Mouse (Mus musculus): ENCODE measurements around the gene Naaladl2. TPM values are rescaled to one million over a fixed set of nuclear protein-coding genes. Genes with fewer than 3 reads are reported as not detected.

Naaladl2 gene
- polyA plus RNA-seq, 1 experiment from 2014 or later, result 1.0 TPM

- 53% methylated on average over 2 of the region's 2 CpGs for WGBS
- no peak overlapping the region for H3K27ac ChIP-seq (replicated peaks)
- ATAC-seq (ENCODE audit: low FRiP score), result no peak
Measured at GRCm38 (mm10) chr3:24921811-24922210, 222.2 kb downstream of the Naaladl2 start.

GRCm38 (mm10) chr3:24921401-24921800 lies 222.7 kb downstream of the Naaladl2 start:
- no peak overlapping the region for H3K9ac ChIP-seq (replicated peaks)
- ATAC-seq (ENCODE audit: low FRiP score), result no peak
- WGBS, result 66% methylated on average over 6 of the region's 6 CpGs
- no peaks in the 10 kb centered on the region for H3K4me1 ChIP-seq
- H3K4me3 ChIP-seq (replicated peaks), result no peak overlapping the region
- H3K27ac ChIP-seq (replicated peaks), result no peak overlapping the region
- no peaks in the 10 kb centered on the region for H3K9me3 ChIP-seq (replicated peaks)
- no peaks in the 10 kb centered on the region for H3K27me3 ChIP-seq (replicated peaks)
- no peaks in the 10 kb centered on the region for H3K36me3 ChIP-seq
- H3K4me2 ChIP-seq, result no peak overlapping the region

More at GRCm38 (mm10) chr3:24921811-24922210, 222.2 kb downstream of the Naaladl2 start:
- Histone ChIP-seq H3K4me3 (replicated peaks) (no peak overlapping the region), H3K36me3 (no peaks in the 10 kb centered on the region), H3K4me2 (no peak overlapping the region), H3K9me3 (replicated peaks) (no peaks in the 10 kb centered on the region), H3K9ac (replicated peaks) (no peak overlapping the region), H3K27me3 (replicated peaks) (no peaks in the 10 kb centered on the region), H3K4me1 (no peaks in the 10 kb centered on the region)

- H3K9ac ChIP-seq (replicated peaks), result no peak overlapping the region
- H3K9me3 ChIP-seq (replicated peaks), result no peaks in the 10 kb centered on the region
- no peak overlapping the region for H3K4me3 ChIP-seq (replicated peaks)
- H3K27ac ChIP-seq (replicated peaks), result no peak overlapping the region
- H3K4me2 ChIP-seq, result no peak overlapping the region
- 66% methylated on average over 3 of the region's 3 CpGs for WGBS
- no peaks in the 10 kb centered on the region for H3K36me3 ChIP-seq
- no peak for ATAC-seq (ENCODE audit: low FRiP score)
- no peaks in the 10 kb centered on the region for H3K27me3 ChIP-seq (replicated peaks)
- H3K4me1 ChIP-seq, result no peaks in the 10 kb centered on the region
Measured at GRCm38 (mm10) chr3:24905425-24905960, 238.6 kb downstream of the Naaladl2 start.

GRCm38 (mm10) chr3:24888801-24889200 lies 255.3 kb downstream of the Naaladl2 start:
- Histone ChIP-seq H3K27me3 (replicated peaks) (no peaks in the 10 kb centered on the region), H3K36me3 (no peaks in the 10 kb centered on the region), H3K9ac (replicated peaks) (no peak overlapping the region), H3K4me2 (no peak overlapping the region), H3K4me3 (replicated peaks) (no peak overlapping the region), H3K27ac (replicated peaks) (no peak overlapping the region), H3K4me1 (no peaks in the 10 kb centered on the region), H3K9me3 (replicated peaks) (no peaks in the 10 kb centered on the region)
- WGBS, result 96% methylated on average over 3 of the region's 3 CpGs
- ATAC-seq (ENCODE audit: low FRiP score), result no peak

GRCm38 (mm10) chr3:24872254-24872653 lies 271.8 kb downstream of the Naaladl2 start:
- no peak overlapping the region for H3K4me2 ChIP-seq
- 92% methylated on average over 1 of the region's 1 CpGs for WGBS
- no peak for ATAC-seq (ENCODE audit: low FRiP score)
- no peak overlapping the region for H3K4me3 ChIP-seq (replicated peaks)
- H3K4me1 ChIP-seq, result no peaks in the 10 kb centered on the region
- H3K27me3 ChIP-seq (replicated peaks), result no peaks in the 10 kb centered on the region
- no peaks in the 10 kb centered on the region for H3K9me3 ChIP-seq (replicated peaks)
- no peaks in the 10 kb centered on the region for H3K36me3 ChIP-seq
- no peak overlapping the region for H3K9ac ChIP-seq (replicated peaks)
- H3K27ac ChIP-seq (replicated peaks), result no peak overlapping the region

- ATAC-seq (ENCODE audit: low FRiP score), result no peak
- Histone ChIP-seq H3K27ac (replicated peaks) (no peak overlapping the region), H3K9ac (replicated peaks) (no peak overlapping the region), H3K4me1 (no peaks in the 10 kb centered on the region), H3K27me3 (replicated peaks) (no peaks in the 10 kb centered on the region), H3K4me2 (no peak overlapping the region), H3K4me3 (replicated peaks) (no peak overlapping the region), H3K36me3 (no peaks in the 10 kb centered on the region), H3K9me3 (replicated peaks) (no peaks in the 10 kb centered on the region)
- WGBS, result 77% methylated on average over 2 of the region's 2 CpGs
Measured at GRCm38 (mm10) chr3:24852936-24853335, 291.1 kb downstream of the Naaladl2 start.

GRCm38 (mm10) chr3:24796739-24797138 lies 347.3 kb downstream of the Naaladl2 start:
- H3K9ac ChIP-seq (replicated peaks), result no peak overlapping the region
- H3K4me3 ChIP-seq (replicated peaks), result no peak overlapping the region
- H3K4me2 ChIP-seq, result no peak overlapping the region
- no peaks in the 10 kb centered on the region for H3K27me3 ChIP-seq (replicated peaks)
- no peak for ATAC-seq (ENCODE audit: low FRiP score)
- no peaks in the 10 kb centered on the region for H3K36me3 ChIP-seq
- no peak overlapping the region for H3K27ac ChIP-seq (replicated peaks)
- H3K4me1 ChIP-seq, result no peaks in the 10 kb centered on the region
- no peaks in the 10 kb centered on the region for H3K9me3 ChIP-seq (replicated peaks)
- WGBS, result 74% methylated on average over 2 of the region's 2 CpGs

GRCm38 (mm10) chr3:24787451-24788148 lies 356.5 kb downstream of the Naaladl2 start:
- Histone ChIP-seq H3K9ac (replicated peaks) (no peak overlapping the region), H3K4me2 (no peak overlapping the region), H3K27me3 (replicated peaks) (no peaks in the 10 kb centered on the region), H3K36me3 (no peaks in the 10 kb centered on the region), H3K9me3 (replicated peaks) (no peaks in the 10 kb centered on the region), H3K4me1 (no peaks in the 10 kb centered on the region), H3K27ac (replicated peaks) (no peak overlapping the region), H3K4me3 (replicated peaks) (no peak overlapping the region)
- no peak for ATAC-seq (ENCODE audit: low FRiP score)
- 90% methylated on average over 1 of the region's 1 CpGs for WGBS

- H3K36me3 ChIP-seq, result no peaks in the 10 kb centered on the region
- no peak overlapping the region for H3K4me2 ChIP-seq
- WGBS, result 95% methylated on average over 3 of the region's 3 CpGs
- no peaks in the 10 kb centered on the region for H3K27me3 ChIP-seq (replicated peaks)
- H3K4me3 ChIP-seq (replicated peaks), result no peak overlapping the region
- ATAC-seq (ENCODE audit: low FRiP score), result no peak
- H3K9me3 ChIP-seq (replicated peaks), result no peaks in the 10 kb centered on the region
- H3K4me1 ChIP-seq, result no peaks in the 10 kb centered on the region
- no peak overlapping the region for H3K27ac ChIP-seq (replicated peaks)
- no peak overlapping the region for H3K9ac ChIP-seq (replicated peaks)
Measured at GRCm38 (mm10) chr3:24784108-24784507, 360.0 kb downstream of the Naaladl2 start.

GRCm38 (mm10) chr3:24783462-24783829 lies 360.6 kb downstream of the Naaladl2 start:
- 88% methylated on average over 7 of the region's 7 CpGs for WGBS
- no peaks in the 10 kb centered on the region for H3K36me3 ChIP-seq
- no peaks in the 10 kb centered on the region for H3K9me3 ChIP-seq (replicated peaks)
- H3K4me1 ChIP-seq, result no peaks in the 10 kb centered on the region
- no peak overlapping the region for H3K4me3 ChIP-seq (replicated peaks)
- no peak overlapping the region for H3K9ac ChIP-seq (replicated peaks)
- no peak overlapping the region for H3K4me2 ChIP-seq
- no peak overlapping the region for H3K27ac ChIP-seq (replicated peaks)
- no peaks in the 10 kb centered on the region for H3K27me3 ChIP-seq (replicated peaks)
- ATAC-seq (ENCODE audit: low FRiP score), result no peak

- no peaks in the 10 kb centered on the region for H3K36me3 ChIP-seq
- no peak overlapping the region for H3K27ac ChIP-seq (replicated peaks)
- H3K9ac ChIP-seq (replicated peaks), result no peak overlapping the region
- ATAC-seq (ENCODE audit: low FRiP score), result no peak
- no peak overlapping the region for H3K4me2 ChIP-seq
- H3K27me3 ChIP-seq (replicated peaks), result no peaks in the 10 kb centered on the region
- no peaks in the 10 kb centered on the region for H3K9me3 ChIP-seq (replicated peaks)
- no peaks in the 10 kb centered on the region for H3K4me1 ChIP-seq
- WGBS, result 81% methylated on average over 10 of the region's 10 CpGs
- H3K4me3 ChIP-seq (replicated peaks), result no peak overlapping the region
Measured at GRCm38 (mm10) chr3:24782784-24783461, 361.1 kb downstream of the Naaladl2 start.

- ATAC-seq (ENCODE audit: low FRiP score), result no peak
- Histone ChIP-seq H3K36me3 (no peaks in the 10 kb centered on the region), H3K27ac (replicated peaks) (no peak overlapping the region), H3K9me3 (replicated peaks) (no peaks in the 10 kb centered on the region), H3K4me1 (no peaks in the 10 kb centered on the region), H3K4me3 (replicated peaks) (no peak overlapping the region), H3K27me3 (replicated peaks) (no peaks in the 10 kb centered on the region), H3K9ac (replicated peaks) (no peak overlapping the region), H3K4me2 (no peak overlapping the region)
- WGBS, result 93% methylated on average over 2 of the region's 2 CpGs
Measured at GRCm38 (mm10) chr3:24781687-24782086, 362.4 kb downstream of the Naaladl2 start.
